Mouse (Mus musculus) limb, embryonic 11.5 days (tissue): ENCODE measurements around the gene Ccdc151. TPM values are rescaled to one million over a fixed set of nuclear protein-coding genes. Genes with fewer than 3 reads are reported as not detected.

ENCODE experiments used
- ATAC-seq: fragments of 200-750 bp; cut with Nextera tagmentation; 2 replicates; pipeline ENCODE4 v1.8.0; 2017; ENCODE audit warnings: low read depth; ENCODE audit not compliant: insufficient number of reproducible peaks, low FRiP score, low TSS enrichment
- DNase-seq: peaks from one replicate; pipeline ENCODE4 v3.0.0-alpha.2; 2015; ENCODE audit warnings: low spot score
- H3K27ac ChIP-seq: fragments of 300-500 bp; sonication (generic); replicated peaks from 2 replicates; pipeline ENCODE4 v1.5.1; 2014; ENCODE audit warnings: low read depth, mild to moderate bottlenecking, low read length
- H3K27me3 ChIP-seq: fragments of 300-500 bp; sonication (generic); 2 replicates; pipeline ENCODE4 v1.6.1; 2014; ENCODE audit warnings: mild to moderate bottlenecking, low read length, mixed read lengths; ENCODE audit not compliant: control insufficient read depth, insufficient read depth
- H3K36me3 ChIP-seq: fragments of 300-500 bp; sonication (generic); 2 replicates; pipeline ENCODE4 v1.6.1; 2014; ENCODE audit warnings: mild to moderate bottlenecking, low read length, moderate library complexity, mixed read lengths; ENCODE audit not compliant: control insufficient read depth, insufficient read depth
- H3K4me1 ChIP-seq: fragments of 300-500 bp; sonication (generic); 2 replicates; pipeline ENCODE4 v1.6.1; 2014; ENCODE audit warnings: low read length, mixed read lengths; ENCODE audit not compliant: control insufficient read depth, insufficient read depth
- H3K4me2 ChIP-seq: fragments of 300-500 bp; sonication (generic); 2 replicates; pipeline ENCODE4 v1.6.1; 2014; ENCODE audit warnings: low read depth, mild to moderate bottlenecking, moderate library complexity; ENCODE audit not compliant: severe bottlenecking
- H3K4me3 ChIP-seq: fragments of 300-500 bp; sonication (generic); 2 replicates; pipeline ENCODE4 v1.5.1; 2014; ENCODE audit warnings: low read depth, low read length
- H3K9ac ChIP-seq: fragments of 300-500 bp; sonication (generic); 2 replicates; pipeline ENCODE4 v1.6.1; 2014; ENCODE audit warnings: mild to moderate bottlenecking, low read length
- H3K9me3 ChIP-seq: fragments of 300-500 bp; sonication (generic); 2 replicates; pipeline ENCODE4 v1.6.1; 2016; ENCODE audit warnings: low read length; ENCODE audit not compliant: control insufficient read depth
- WGBS: fragments of 180-500 bp; shearing (Covaris S2); extraction: QIAGEN DNeasy Blood & Tissue Kit; methylation state at CpG from one replicate; pipeline ENCODE4 v1.1.7; 2014; 5-methylcytosine and 5-hydroxymethylcytosine counted together
- polyA plus RNA-seq: library from polyadenylated mRNA; unstranded; fragments of >200 nt; fragmentation: Nextera tagmentation; extraction: Ambion mirVana; gene quantifications from 2 replicates; pipeline ENCODE4 v1.2.1, GENCODE M21; 2014

Gene Ccdc151
- polyA plus RNA-seq, 1 experiment from 2014 or later = 1.8 TPM

- no peaks in the 10 kb centered on the region for H3K36me3 ChIP-seq
- peak overlapping the region; percentile 79 for H3K4me2 ChIP-seq
- H3K4me1 ChIP-seq = peaks cover 18% of the 10 kb centered on the region; the same call in 1 of the 2 replicates
- no peaks in the 10 kb centered on the region for H3K9me3 ChIP-seq
- peaks cover 59% of the 10 kb centered on the region for H3K27me3 ChIP-seq
- no peak overlapping the region for H3K27ac ChIP-seq
- no peak for ATAC-seq
- H3K4me3 ChIP-seq = peak overlapping the region; percentile 39
- peak; percentile 40 for DNase-seq
- peak overlapping the region; percentile 45 for H3K9ac ChIP-seq
- under 1% methylated on average over 32 of the region's 32 CpGs for WGBS
These were observed 13.9 kb downstream of the Ccdc151 start for GRCm38 (mm10) chr9:21988421-21989101.

DNA sequence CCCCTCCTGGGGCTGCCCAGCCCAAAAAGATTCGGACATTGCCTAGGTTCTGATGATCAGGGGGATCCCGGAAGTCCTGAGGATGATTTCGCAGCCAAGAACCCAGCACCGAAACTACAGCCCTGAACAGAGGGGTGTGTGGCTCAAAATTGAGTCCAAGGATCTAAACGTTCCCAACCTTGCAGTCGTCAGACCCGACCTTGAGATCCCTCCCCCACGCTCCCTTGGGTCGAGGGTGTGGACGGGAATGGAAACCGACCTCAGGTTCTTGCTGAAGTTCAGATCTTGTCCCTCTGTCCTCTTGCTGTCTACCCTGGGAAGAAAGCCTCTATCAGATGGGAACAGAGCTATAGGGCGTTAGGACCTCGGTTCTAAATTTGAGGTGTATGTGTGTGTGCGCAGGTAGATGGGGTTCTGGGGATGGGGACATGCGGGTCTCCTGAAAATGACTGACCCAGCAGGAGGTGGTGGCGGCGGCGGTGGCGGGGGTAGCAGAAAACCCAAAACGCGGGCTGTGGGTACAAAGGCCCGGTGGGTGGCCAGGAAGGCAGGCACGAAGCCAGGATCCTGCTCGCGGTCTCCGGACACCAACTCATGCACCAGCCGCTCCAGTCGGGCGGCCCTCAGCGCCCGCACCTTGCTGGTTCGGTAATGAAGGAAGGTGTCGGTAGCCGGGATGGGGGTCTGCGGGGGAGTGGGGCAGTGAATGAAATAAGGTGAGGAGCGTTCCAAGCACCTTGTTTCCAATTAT lies 14.7 kb downstream of the Ccdc151 start:
- ATAC-seq = no peak
- H3K4me3 ChIP-seq = peak overlapping the region; percentile 39
- peak overlapping the region; percentile 79; the same call in 1 of the 2 replicates for H3K4me2 ChIP-seq
- peaks cover 18% of the 10 kb centered on the region; the same call in 1 of the 2 replicates for H3K4me1 ChIP-seq
- H3K9ac ChIP-seq = no peak overlapping the region
- H3K27ac ChIP-seq = no peak overlapping the region
- H3K27me3 ChIP-seq = peaks cover 59% of the 10 kb centered on the region
- WGBS = 6% methylated on average over 36 of the region's 36 CpGs
- DNase-seq = no peak
- no peaks in the 10 kb centered on the region for H3K9me3 ChIP-seq
- H3K36me3 ChIP-seq = no peaks in the 10 kb centered on the region

DNA sequence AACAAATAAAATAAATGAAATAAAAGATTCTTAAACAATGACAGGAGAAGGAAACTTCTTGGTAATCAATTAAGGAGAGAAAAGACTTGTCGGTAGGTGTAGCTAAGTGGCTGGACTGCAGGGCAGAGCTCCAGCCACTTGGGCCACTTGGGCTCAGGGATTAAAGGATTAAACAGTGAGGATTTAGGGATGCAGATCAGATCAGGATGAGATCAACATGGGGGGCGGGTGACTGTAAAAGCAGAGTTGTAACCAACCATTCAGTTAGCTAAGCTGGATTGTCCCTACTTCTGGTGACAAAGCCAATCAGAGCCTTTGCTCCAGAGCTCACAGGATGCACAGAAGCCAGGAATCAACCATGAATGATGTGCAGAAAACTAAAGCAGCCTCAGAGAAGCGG lies 18.5 kb downstream of the Ccdc151 start:
- Histone ChIP-seq H3K36me3 (no peaks in the 10 kb centered on the region), H3K9me3 (no peaks in the 10 kb centered on the region), H3K4me3 (no peak overlapping the region), H3K4me2 (no peak overlapping the region), H3K4me1 (peaks cover 9% of the 10 kb centered on the region; the same call in 1 of the 2 replicates), H3K9ac (no peak overlapping the region), H3K27me3 (peaks cover 23% of the 10 kb centered on the region), H3K27ac (no peak overlapping the region)
- WGBS = 28% methylated on average over 3 of the region's 3 CpGs
- DNase-seq (no peak), ATAC-seq (no peak)

- Histone ChIP-seq H3K27me3 (no peaks in the 10 kb centered on the region), H3K9ac (no peak overlapping the region), H3K4me3 (no peak overlapping the region), H3K4me2 (no peak overlapping the region), H3K27ac (no peak overlapping the region), H3K36me3 (no peaks in the 10 kb centered on the region), H3K4me1 (no peaks in the 10 kb centered on the region), H3K9me3 (no peaks in the 10 kb centered on the region)
- WGBS = 92% methylated on average over 4 of the region's 4 CpGs
- ATAC-seq (0 out of 2 replicates have a peak, but pooled peaks have one; percentile 17), DNase-seq (no peak)
These were observed 23.9 kb downstream of the Ccdc151 start for GRCm38 (mm10) chr9:21978398-21979128.

- Histone ChIP-seq H3K9ac (no peak overlapping the region), H3K4me3 (no peak overlapping the region), H3K9me3 (no peaks in the 10 kb centered on the region), H3K36me3 (no peaks in the 10 kb centered on the region), H3K4me1 (no peaks in the 10 kb centered on the region), H3K27me3 (no peaks in the 10 kb centered on the region), H3K4me2 (no peak overlapping the region), H3K27ac (no peak overlapping the region)
- 37% methylated on average over 2 of the region's 2 CpGs for WGBS
- DNase-seq = peak; percentile 43
- ATAC-seq = no peak
These were observed 24.5 kb downstream of the Ccdc151 start for GRCm38 (mm10) chr9:21977972-21978371.

DNA sequence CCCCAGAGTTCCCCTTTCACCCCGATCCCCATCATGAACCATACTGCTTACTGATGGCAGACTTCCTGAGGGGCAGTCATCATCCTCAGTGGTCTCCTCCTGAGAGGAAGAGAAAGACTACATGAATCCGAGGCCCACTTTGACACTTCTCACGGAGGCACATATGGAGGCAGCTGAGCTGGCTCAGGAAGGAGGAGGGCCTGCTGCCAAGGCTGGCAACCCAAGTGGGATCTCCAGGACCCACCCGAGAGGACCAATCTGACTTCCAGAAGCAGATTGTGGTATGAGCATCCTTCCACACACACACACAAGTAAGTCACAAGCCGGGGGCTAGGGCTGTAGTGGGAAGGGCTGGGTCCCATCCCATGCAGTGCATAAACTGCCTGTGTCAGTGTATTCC lies 25.1 kb downstream of the Ccdc151 start:
- H3K4me2 ChIP-seq = no peak overlapping the region
- H3K4me1 ChIP-seq = no peaks in the 10 kb centered on the region
- H3K36me3 ChIP-seq = no peaks in the 10 kb centered on the region
- ATAC-seq (no peak), DNase-seq (no peak)
- no peak overlapping the region for H3K4me3 ChIP-seq
- no peaks in the 10 kb centered on the region for H3K9me3 ChIP-seq
- 88% methylated on average over 5 of the region's 5 CpGs for WGBS
- H3K27ac ChIP-seq = no peak overlapping the region
- H3K9ac ChIP-seq = no peak overlapping the region
- no peaks in the 10 kb centered on the region for H3K27me3 ChIP-seq

DNA sequence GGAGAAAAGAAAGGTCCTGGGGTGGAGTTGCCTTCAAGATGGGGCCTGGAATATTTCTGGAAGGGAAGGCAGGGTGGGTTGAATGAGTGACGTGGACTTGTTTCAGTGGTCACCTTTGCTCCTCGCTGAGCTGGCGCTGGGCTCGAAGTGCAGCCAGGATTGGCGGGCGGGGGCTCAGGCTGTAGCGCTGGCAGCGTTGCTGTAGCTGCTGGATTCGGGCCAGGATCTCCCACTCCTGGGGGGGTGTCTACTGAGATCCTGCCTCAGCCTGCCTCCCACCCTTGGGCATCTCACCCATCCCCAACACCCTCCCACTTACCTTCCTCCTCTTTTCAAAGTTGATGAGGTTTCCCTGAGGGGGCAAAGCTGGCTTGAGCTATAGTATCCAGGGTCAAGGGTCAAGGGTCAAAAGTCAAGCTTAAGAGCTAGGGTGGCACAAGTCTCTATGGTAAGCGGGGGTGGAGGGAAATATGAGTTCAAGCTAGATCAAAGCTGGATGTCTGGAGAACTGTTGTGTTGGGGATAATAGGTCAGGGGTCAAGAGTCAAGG lies 25.7 kb downstream of the Ccdc151 start:
- H3K4me3 ChIP-seq = no peak overlapping the region
- whole genome bisulfite sequencing = 91% methylated on average over 10 of the region's 10 CpGs
- H3K27me3 ChIP-seq = no peaks in the 10 kb centered on the region
- H3K36me3 ChIP-seq = no peaks in the 10 kb centered on the region
- H3K9ac ChIP-seq = no peak overlapping the region
- DNase-seq = no peak
- H3K4me2 ChIP-seq = no peak overlapping the region
- H3K4me1 ChIP-seq = no peaks in the 10 kb centered on the region
- H3K27ac ChIP-seq = no peak overlapping the region
- ATAC-seq = no peak
- no peaks in the 10 kb centered on the region for H3K9me3 ChIP-seq

GRCm38 (mm10) chr9:21969304-21969703 lies 33.1 kb downstream of the Ccdc151 start:
- DNase-seq (no peak), ATAC-seq (no peak)
- 94% methylated on average over 4 of the region's 4 CpGs for WGBS
- Histone ChIP-seq H3K36me3 (no peaks in the 10 kb centered on the region), H3K9me3 (no peaks in the 10 kb centered on the region), H3K9ac (no peak overlapping the region), H3K4me3 (no peak overlapping the region), H3K4me1 (no peaks in the 10 kb centered on the region), H3K27me3 (no peaks in the 10 kb centered on the region), H3K27ac (no peak overlapping the region), H3K4me2 (no peak overlapping the region)
